Mouse (Mus musculus) cerebellum, adult 2 months (tissue): Measurements from ENCODE around the gene Polh. TPM values are rescaled to one million over a fixed set of nuclear protein-coding genes. Genes with fewer than 3 reads are reported as not detected.

Experiments used
- DNase-seq, 2 experiments: peaks; one replicate each; pipeline ENCODE4 v3.0.0; 2021
- H3K27ac ChIP-seq: fragments of 200-500 bp; 2 replicates; pipeline ENCODE4 v1.5.1; 2012; ENCODE audit warnings: low read length, control low read depth, inconsistent platforms; ENCODE audit not compliant: insufficient read depth
- H3K27me3 ChIP-seq: fragments of 200-500 bp; 2 replicates; pipeline ENCODE4 v1.6.1; 2012; ENCODE audit warnings: inconsistent platforms, mild to moderate bottlenecking, low read length, moderate library complexity; ENCODE audit not compliant: control insufficient read depth, insufficient read depth
- H3K4me1 ChIP-seq: fragments of 200-500 bp; 2 replicates; pipeline ENCODE4 v1.6.1; 2011; ENCODE audit warnings: low read length; ENCODE audit not compliant: control insufficient read depth, insufficient read depth
- H3K4me3 ChIP-seq: fragments of 200-500 bp; replicated peaks from 2 replicates; pipeline ENCODE3; 2011; ENCODE audit warnings: mild to moderate bottlenecking, low read depth, low read length, control low read depth; ENCODE audit not compliant: insufficient read depth
- CTCF ChIP-seq: fragments of 200-500 bp; IDR thresholded peaks from 2 replicates; pipeline ENCODE4 v1.5.1; 2011; ENCODE audit warnings: low read depth, mild to moderate bottlenecking, control low read depth, low read length, moderate library complexity, borderline replicate concordance; ENCODE audit not compliant: insufficient read depth
- POLR2A ChIP-seq: fragments of 200-500 bp; IDR thresholded peaks from 2 replicates; pipeline ENCODE4 v1.6.1; 2011; ENCODE audit warnings: low read length, control low read depth, borderline replicate concordance; ENCODE audit not compliant: insufficient read depth
- WGBS: fragments of 180-500 bp; shearing (Covaris S2); methylation state at CpG from one replicate; pipeline ENCODE4 v1.1.7; 2018; 5-methylcytosine and 5-hydroxymethylcytosine counted together
- polyA plus RNA-seq: library from polyadenylated mRNA; depleted of rRNA; stranded (reverse); fragments of >200 nt; gene quantifications from 2 replicates; pipeline ENCODE4 v1.2.3, GENCODE M21; 2012

The Polh gene
- polyA plus RNA-seq, 1 experiment: 5.8 TPM

GRCm38 (mm10) chr17:46241471-46241870, 39.0 kb upstream of the Polh start:
- TF ChIP-seq CTCF (no peak), POLR2A (no peak)
- Histone ChIP-seq H3K27me3 (no peaks in the 10 kb centered on the region), H3K27ac (no peak overlapping the region), H3K4me3 (no peak overlapping the region), H3K4me1 (no peaks in the 10 kb centered on the region; the same call in 1 of the 2 replicates)
- no peak for DNase-seq
- WGBS: 76% methylated on average over 11 of the region's 11 CpGs

- TF ChIP-seq POLR2A (no peak), CTCF (no peak)
- Histone ChIP-seq H3K27me3 (no peaks in the 10 kb centered on the region), H3K4me1 (no peaks in the 10 kb centered on the region), H3K27ac (no peak overlapping the region), H3K4me3 (no peak overlapping the region)
- WGBS: 90% methylated on average over 15 of the region's 15 CpGs
- DNase-seq: no peak
Measured at GRCm38 (mm10) chr17:46239516-46240114, 37.2 kb upstream of the Polh start.

- no peak for DNase-seq
- H3K27me3 ChIP-seq: no peaks in the 10 kb centered on the region
- TF ChIP-seq CTCF (no peak), POLR2A (no peak)
- H3K4me3 ChIP-seq: no peak overlapping the region
- WGBS: 67% methylated on average over 5 of the region's 5 CpGs
- H3K4me1 ChIP-seq: no peaks in the 10 kb centered on the region
- no peak overlapping the region for H3K27ac ChIP-seq
Measured at GRCm38 (mm10) chr17:46237480-46237879, 35.0 kb upstream of the Polh start.

- no peak overlapping the region for H3K27ac ChIP-seq
- TF ChIP-seq CTCF (no peak), POLR2A (no peak)
- WGBS: 92% methylated on average over 6 of the region's 6 CpGs
Measured at GRCm38 (mm10) chr17:46237079-46237478, 34.6 kb upstream of the Polh start.

GRCm38 (mm10) chr17:46236067-46236466, 33.6 kb upstream of the Polh start:
- H3K4me3 ChIP-seq: no peak overlapping the region
- H3K27me3 ChIP-seq: no peaks in the 10 kb centered on the region
- no peak for DNase-seq
- no peak for TF ChIP-seq POLR2A
- no peak for TF ChIP-seq CTCF
- WGBS: 97% methylated on average over 1 of the region's 1 CpGs
- no peaks in the 10 kb centered on the region for H3K4me1 ChIP-seq
- no peak overlapping the region for H3K27ac ChIP-seq

More at GRCm38 (mm10) chr17:46237079-46237478, 34.6 kb upstream of the Polh start:
- no peaks in the 10 kb centered on the region for H3K27me3 ChIP-seq
- H3K4me1 ChIP-seq: no peaks in the 10 kb centered on the region
- DNase-seq: no peak
- no peak overlapping the region for H3K4me3 ChIP-seq

- Histone ChIP-seq H3K4me3 (no peak overlapping the region), H3K27ac (no peak overlapping the region), H3K4me1 (no peaks in the 10 kb centered on the region), H3K27me3 (no peaks in the 10 kb centered on the region)
- TF ChIP-seq POLR2A: no peak
- TF ChIP-seq CTCF: no peak
- DNase-seq: no peak
- WGBS: 88% methylated on average over 7 of the region's 7 CpGs
Measured at GRCm38 (mm10) chr17:46227576-46227975, 25.1 kb upstream of the Polh start.

- WGBS: 94% methylated on average over 3 of the region's 3 CpGs
- no peak overlapping the region for H3K27ac ChIP-seq
- DNase-seq: no peak
- H3K27me3 ChIP-seq: no peaks in the 10 kb centered on the region
- no peak overlapping the region for H3K4me3 ChIP-seq
- H3K4me1 ChIP-seq: no peaks in the 10 kb centered on the region
- TF ChIP-seq CTCF: no peak
- no peak for TF ChIP-seq POLR2A
Measured at GRCm38 (mm10) chr17:46221601-46222000, 19.2 kb upstream of the Polh start.

GRCm38 (mm10) chr17:46210550-46210949, 8.1 kb upstream of the Polh start:
- 85% methylated on average over 3 of the region's 3 CpGs for WGBS
- Histone ChIP-seq H3K4me3 (no peak overlapping the region), H3K27me3 (no peaks in the 10 kb centered on the region), H3K4me1 (no peaks in the 10 kb centered on the region), H3K27ac (no peak overlapping the region)
- no peak for DNase-seq
- TF ChIP-seq POLR2A: no peak
- no peak for TF ChIP-seq CTCF
